Mouse (Mus musculus) kidney, adult 2 months (tissue): ENCODE measurements around the gene Sgsm2.

Experiments used
- CTCF ChIP-seq: fragments of 200-500 bp; conservative IDR thresholded peaks from 2 replicates; pipeline ENCODE4 v1.5.1; 2011; ENCODE audit warnings: low read depth, mild to moderate bottlenecking, control low read depth, low read length, moderate library complexity, mixed read lengths; ENCODE audit not compliant: insufficient read depth, insufficient read length
- POLR2A ChIP-seq: fragments of 200-500 bp; IDR thresholded peaks from one replicate; pipeline ENCODE4 v1.6.1; 2011; ENCODE audit warnings: low read depth, low read length, control low read depth

GRCm38 (mm10) chr11:74894619-74895018 lies 2.2 kb downstream of the Sgsm2 start:
- TF ChIP-seq CTCF (no peak), POLR2A (no peak)
